Mouse (Mus musculus): ENCODE data around the gene Gm49416.

GRCm38 (mm10) chr19:8919000-8919399 is 30.3 kb downstream of the Gm49416 start:
- TF ChIP-seq MAFK (IDR thresholded peaks at IDR 0.05; ENCODE audit: insufficient read depth, low read depth, low read length) (no peak), CHD2 (IDR thresholded peaks at IDR 0.05; ENCODE audit: low read depth, low read length) (no peak), HCFC1 (IDR thresholded peaks at IDR 0.05; ENCODE audit: borderline replicate concordance, insufficient read depth, low read length) (no peak), ZC3H11A (IDR thresholded peaks at IDR 0.05; ENCODE audit: borderline replicate concordance, low read depth, low read length) (no peak)

Measured in ES-E14 (cell line).